Mouse (Mus musculus) ES-Bruce4 (cell line): ENCODE results near the gene Gopc. TPM values are rescaled to one million over a fixed set of nuclear protein-coding genes. Genes with fewer than 3 reads are reported as not detected.
A peak's percentile ranks its signal among the peaks of the same experiment; 100 is the strongest.
"Not testable (repeated sequence)": the region's sequence is repeated elsewhere in the genome, so short reads cannot be mapped to it uniquely, and the experiment has no call there.

ENCODE experiments used
- H3K27ac ChIP-seq: 2 replicates; pipeline ENCODE4 v1.5.1; 2012; ENCODE audit warnings: low read length, inconsistent platforms; ENCODE audit not compliant: insufficient read depth
- H3K27me3 ChIP-seq: 2 replicates; pipeline ENCODE4 v1.6.1; 2012; ENCODE audit warnings: mild to moderate bottlenecking, low read length, inconsistent platforms; ENCODE audit not compliant: control insufficient read depth, poor library complexity, insufficient read depth, severe bottlenecking
- H3K36me3 ChIP-seq: 2 replicates; pipeline ENCODE4 v1.6.1; 2012; ENCODE audit warnings: inconsistent platforms, mild to moderate bottlenecking, low read length, moderate library complexity; ENCODE audit not compliant: control insufficient read depth, poor library complexity, insufficient read depth, severe bottlenecking
- H3K4me1 ChIP-seq: one replicate; pipeline ENCODE4 v1.8.1; 2011; ENCODE audit warnings: low read length; ENCODE audit not compliant: control insufficient read depth, insufficient read depth
- H3K4me3 ChIP-seq: 2 replicates; pipeline ENCODE4 v1.5.1; 2011; ENCODE audit warnings: low read depth, mild to moderate bottlenecking, low read length
- H3K9ac ChIP-seq: 2 replicates; pipeline ENCODE4 v1.6.1; 2012; ENCODE audit warnings: low read depth, mild to moderate bottlenecking, inconsistent platforms; ENCODE audit not compliant: poor library complexity, severe bottlenecking
- H3K9me3 ChIP-seq: replicated peaks from 2 replicates; pipeline ENCODE4 v1.6.1; 2012; ENCODE audit warnings: mild to moderate bottlenecking, low read length, inconsistent platforms; ENCODE audit not compliant: control insufficient read depth, poor library complexity, insufficient read depth, severe bottlenecking
- CTCF ChIP-seq: IDR thresholded peaks from one replicate; pipeline ENCODE4 v1.8.1; 2011; ENCODE audit warnings: low read depth, low read length
- EP300 ChIP-seq: IDR thresholded peaks from 2 replicates; pipeline ENCODE4 v1.6.1; 2011; ENCODE audit warnings: low read depth, low read length; ENCODE audit not compliant: insufficient read depth
- POLR2A ChIP-seq: IDR thresholded peaks from one replicate; pipeline ENCODE4 v1.8.1; 2011; ENCODE audit warnings: low read length; ENCODE audit not compliant: insufficient read depth
- polyA plus RNA-seq: library from polyadenylated mRNA; stranded (reverse); fragments of >200 nt; gene quantifications from 2 replicates; pipeline ENCODE4 v1.2.4, GENCODE M21; 2011; ENCODE audit warnings: low read depth; ENCODE audit not compliant: missing spikeins, insufficient read depth, insufficient read length

Gene Gopc
- polyA plus RNA-seq, 1 experiment, result 20.5 TPM

GRCm38 (mm10) chr10:52295934-52296333 is 86.0 kb downstream of the Gopc start:
- no peaks in the 10 kb centered on the region for H3K9me3 ChIP-seq
- H3K4me3 ChIP-seq, result no peak overlapping the region
- no peak for TF ChIP-seq CTCF
- TF ChIP-seq EP300, result no peak
- no peak for TF ChIP-seq POLR2A
- peak overlapping the region; percentile 75 for H3K27ac ChIP-seq
- H3K9ac ChIP-seq, result no peak overlapping the region
- no peaks in the 10 kb centered on the region for H3K27me3 ChIP-seq
- H3K36me3 ChIP-seq, result peaks cover 2% of the 10 kb centered on the region; the same call in 1 of the 2 replicates
- H3K4me1 ChIP-seq, result peaks cover 6% of the 10 kb centered on the region

GRCm38 (mm10) chr10:52293921-52294577 is 87.9 kb downstream of the Gopc start:
- Histone ChIP-seq H3K27me3 (no peaks in the 10 kb centered on the region), H3K4me1 (peaks cover 6% of the 10 kb centered on the region), H3K9ac (no peak overlapping the region), H3K9me3 (no peaks in the 10 kb centered on the region), H3K27ac (no peak overlapping the region), H3K4me3 (no peak overlapping the region), H3K36me3 (no peaks in the 10 kb centered on the region)
- TF ChIP-seq EP300 (no peak), POLR2A (no peak), CTCF (no peak)

GRCm38 (mm10) chr10:52292391-52292790 is 89.5 kb downstream of the Gopc start:
- H3K4me3 ChIP-seq, H3K27me3 ChIP-seq, H3K36me3 ChIP-seq, H3K9ac ChIP-seq, H3K27ac ChIP-seq, H3K4me1 ChIP-seq, H3K9me3 ChIP-seq: not testable (repeated sequence)

- no peak for TF ChIP-seq EP300
- no peak for TF ChIP-seq POLR2A
- no peak for TF ChIP-seq CTCF
- no peaks in the 10 kb centered on the region for H3K9me3 ChIP-seq
These were observed 92.7 kb downstream of the Gopc start for GRCm38 (mm10) chr10:52289261-52289660.

GRCm38 (mm10) chr10:52287852-52288533 is 93.9 kb downstream of the Gopc start:
- H3K4me3 ChIP-seq, result no peak overlapping the region
- H3K4me1 ChIP-seq, result no peaks in the 10 kb centered on the region
- H3K9me3 ChIP-seq, result no peaks in the 10 kb centered on the region
- H3K27ac ChIP-seq, result no peak overlapping the region
- TF ChIP-seq EP300 (no peak), CTCF (no peak), POLR2A (no peak)
- H3K27me3 ChIP-seq, result no peaks in the 10 kb centered on the region
- peaks cover 3% of the 10 kb centered on the region; the same call in 1 of the 2 replicates for H3K36me3 ChIP-seq
- no peak overlapping the region for H3K9ac ChIP-seq

More at GRCm38 (mm10) chr10:52289261-52289660, 92.7 kb downstream of the Gopc start:
- no peaks in the 10 kb centered on the region for H3K4me1 ChIP-seq
- peaks cover 3% of the 10 kb centered on the region; the same call in 1 of the 2 replicates for H3K36me3 ChIP-seq
- H3K4me3 ChIP-seq, result no peak overlapping the region
- H3K9ac ChIP-seq, result no peak overlapping the region
- peak overlapping the region; percentile 89 for H3K27ac ChIP-seq
- no peaks in the 10 kb centered on the region for H3K27me3 ChIP-seq

Other genes starting within 250 kb of the Gopc start
- gene Ros1, start 186.9 kb downstream of the Gopc start, polyA plus RNA-seq, result not detected in 2 replicates
- gene Dcbld1, start 148.5 kb downstream of the Gopc start, polyA plus RNA-seq, result 19.7 and 20.4 TPM in 2 replicates
- gene Gm26741, start 23.4 kb downstream of the Gopc start, polyA plus RNA-seq, result not detected in 2 replicates
- gene Nepn, start 6.8 kb upstream of the Gopc start, polyA plus RNA-seq, result not detected in 2 replicates
- gene Nus1, start 35.4 kb upstream of the Gopc start, polyA plus RNA-seq, result 49.1 and 53.3 TPM in 2 replicates